Mouse (Mus musculus) cerebellum, adult 11 months (tissue): ENCODE measurements at regions not wholly inside any gene's neighbourhood (a gene's known extent, or its start where the extent isn't known, plus 50 kb on each side); places are given as distances from the start of the nearest gene placed in this dataset.

Source experiments
- DNase-seq: peaks from one replicate; pipeline ENCODE4 v3.0.0; 2022

DNA sequence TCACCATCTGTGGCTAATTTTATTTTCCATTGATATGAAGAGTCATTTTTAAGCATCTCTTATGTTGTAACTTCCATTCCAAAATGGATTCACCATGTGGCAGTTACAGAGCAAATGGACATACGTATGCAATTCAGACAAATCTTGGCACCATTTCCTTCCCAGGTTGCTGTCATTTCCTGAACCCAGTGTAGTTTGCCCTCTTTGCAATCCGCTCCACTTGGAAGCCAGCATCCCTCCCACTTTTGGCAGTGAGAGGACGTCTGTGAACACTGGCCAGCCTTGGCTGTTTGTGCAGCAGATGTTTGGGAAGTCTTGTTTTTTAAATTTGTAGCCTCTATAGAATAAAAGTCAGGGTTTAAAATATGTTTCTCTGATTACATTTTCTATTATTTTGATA lies 510.6 kb upstream of the Cdh7 start:
- peak; percentile 68 for DNase-seq

DNA sequence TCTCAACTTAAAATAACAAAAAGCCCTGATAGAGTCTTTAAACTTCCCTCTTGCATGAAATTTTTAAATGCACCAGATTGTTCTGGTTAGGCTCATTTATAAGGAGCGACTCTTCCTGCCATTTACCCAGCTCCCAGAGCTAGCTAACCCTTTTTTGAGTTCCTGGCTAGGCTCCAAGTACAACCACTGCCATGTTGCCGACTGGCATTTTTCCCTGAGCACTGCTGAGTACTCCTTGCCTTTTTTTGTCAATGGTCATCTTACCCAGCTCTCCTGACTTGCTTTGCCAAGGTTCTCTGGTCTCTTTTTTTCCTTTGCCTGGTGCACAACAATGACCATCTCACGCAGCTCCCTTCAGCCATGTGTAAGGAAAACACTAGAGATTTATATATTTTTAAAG lies 500.8 kb upstream of the Cdh7 start:
- peak; percentile 31 for DNase-seq

DNA sequence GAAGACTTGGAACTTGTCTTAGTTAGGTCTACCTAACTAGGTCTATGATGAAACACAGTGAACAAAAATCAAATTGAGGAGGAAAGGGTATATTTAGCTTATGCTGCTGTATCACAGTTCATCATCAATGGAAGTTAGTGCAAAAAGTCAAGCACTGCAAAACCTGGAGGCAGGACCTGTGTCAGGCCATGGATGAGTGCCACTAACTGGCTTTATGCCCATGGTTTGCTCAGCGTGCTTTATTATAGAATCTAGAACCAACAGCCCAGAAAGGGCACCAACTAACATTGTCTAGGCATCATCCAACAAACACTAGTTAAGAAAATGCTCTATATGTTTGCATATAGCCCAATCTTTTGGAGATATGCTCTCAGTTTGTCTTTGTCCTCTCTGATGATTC lies 486.3 kb upstream of the Cdh7 start:
- no peak for DNase-seq

DNA sequence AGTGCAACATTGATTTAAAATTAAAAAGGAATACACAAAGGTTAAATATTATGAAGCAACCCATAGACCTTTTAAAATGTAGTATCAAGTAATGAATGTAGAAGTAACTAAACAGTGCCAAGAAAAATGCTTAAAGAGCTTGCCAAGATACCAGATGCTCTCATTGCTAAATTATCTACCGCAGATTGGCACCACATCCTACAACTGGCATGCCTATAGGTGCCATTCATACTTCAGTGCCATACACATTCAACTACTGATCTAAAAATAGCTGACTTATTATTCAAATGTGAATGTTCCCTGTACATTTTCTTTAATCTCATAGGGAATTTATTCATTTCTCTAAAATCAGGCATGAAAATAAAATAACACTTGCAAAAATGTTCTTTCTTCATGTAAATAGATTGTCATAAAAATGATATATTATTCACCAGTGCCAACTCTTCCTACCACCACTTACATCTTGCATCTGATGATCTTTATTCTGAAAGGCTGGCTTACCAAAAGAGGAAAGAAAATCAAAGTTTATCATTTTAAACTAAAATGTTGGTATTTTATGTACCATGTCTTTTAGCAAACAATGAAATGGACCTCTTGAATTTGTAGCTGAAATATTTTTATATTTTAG lies 469.5 kb upstream of the Cdh7 start:
- DNase-seq = no peak

DNA sequence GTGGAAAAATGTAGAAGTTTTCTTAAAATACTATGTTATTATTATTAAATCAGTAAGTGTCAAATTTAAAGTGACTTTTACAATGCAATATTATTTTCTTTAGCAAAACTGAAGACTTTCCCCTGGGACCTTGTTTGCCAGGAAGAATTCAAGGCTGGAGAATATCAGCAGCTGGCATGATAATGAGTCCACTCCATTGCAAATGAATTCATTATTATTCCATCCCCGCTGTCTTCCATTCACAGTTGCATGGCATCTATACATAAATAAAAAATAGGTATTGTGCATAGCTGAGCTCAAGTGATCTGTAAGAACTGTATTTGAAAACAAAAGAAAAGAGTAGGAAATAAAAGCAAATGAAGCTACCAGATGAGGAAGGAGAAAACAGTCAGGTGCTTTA lies 467.9 kb upstream of the Cdh7 start:
- no peak for DNase-seq
